Mouse (Mus musculus): Measurements from ENCODE around the gene Ptpn13. TPM values are rescaled to one million over a fixed set of nuclear protein-coding genes. Genes with fewer than 3 reads are reported as not detected.

The Ptpn13 gene
- polyA plus RNA-seq, 1 experiment, result 11.4 TPM

GRCm38 (mm10) chr5:103420568-103420967 is 4.4 kb upstream of the Ptpn13 start:
- no peak for DNase-seq (ENCODE audit: extremely low spot score in 1 of 2, low spot score in 1 of 2)

- no peak for DNase-seq (ENCODE audit: extremely low spot score in 1 of 2, low spot score in 1 of 2)
Measured at GRCm38 (mm10) chr5:103422609-103423008, 2.4 kb upstream of the Ptpn13 start.

- no peak for DNase-seq (ENCODE audit: extremely low spot score in 1 of 2, low spot score in 1 of 2)
Measured at GRCm38 (mm10) chr5:103423305-103423926, 1.6 kb upstream of the Ptpn13 start.

- no peak for DNase-seq (ENCODE audit: extremely low spot score in 1 of 2, low spot score in 1 of 2)
Measured at GRCm38 (mm10) chr5:103423927-103424315, 1.1 kb upstream of the Ptpn13 start.

GRCm38 (mm10) chr5:103425363-103426031 is 505 bp downstream of the Ptpn13 start:
- DNase-seq (ENCODE audit: extremely low spot score in 1 of 2, low spot score in 1 of 2), result no peak

- no peak for DNase-seq (ENCODE audit: extremely low spot score in 1 of 2, low spot score in 1 of 2)
Measured at GRCm38 (mm10) chr5:103426250-103426649, 1.3 kb downstream of the Ptpn13 start.

GRCm38 (mm10) chr5:103430986-103431385 is 6.0 kb downstream of the Ptpn13 start:
- no peak for DNase-seq (ENCODE audit: extremely low spot score in 1 of 2, low spot score in 1 of 2)

GRCm38 (mm10) chr5:103431479-103431878 is 6.5 kb downstream of the Ptpn13 start:
- no peak for DNase-seq (ENCODE audit: extremely low spot score in 1 of 2, low spot score in 1 of 2)

- no peak for DNase-seq (ENCODE audit: extremely low spot score in 1 of 2, low spot score in 1 of 2)
Measured at GRCm38 (mm10) chr5:103436039-103436944, 11.3 kb downstream of the Ptpn13 start.

- no peak for DNase-seq (ENCODE audit: extremely low spot score in 1 of 2, low spot score in 1 of 2)
Measured at GRCm38 (mm10) chr5:103437714-103438113, 12.7 kb downstream of the Ptpn13 start.

GRCm38 (mm10) chr5:103439171-103439570 is 14.2 kb downstream of the Ptpn13 start:
- no peak for DNase-seq (ENCODE audit: extremely low spot score in 1 of 2, low spot score in 1 of 2)

- DNase-seq (ENCODE audit: extremely low spot score in 1 of 2, low spot score in 1 of 2), result no peak
Measured at GRCm38 (mm10) chr5:103440418-103441276, 15.7 kb downstream of the Ptpn13 start.

GRCm38 (mm10) chr5:103441706-103442105 is 16.7 kb downstream of the Ptpn13 start:
- no peak for DNase-seq (ENCODE audit: extremely low spot score in 1 of 2, low spot score in 1 of 2)

- no peak for DNase-seq (ENCODE audit: extremely low spot score in 1 of 2, low spot score in 1 of 2)
Measured at GRCm38 (mm10) chr5:103442269-103442688, 17.3 kb downstream of the Ptpn13 start.

GRCm38 (mm10) chr5:103442921-103443320 is 17.9 kb downstream of the Ptpn13 start:
- DNase-seq (ENCODE audit: extremely low spot score in 1 of 2, low spot score in 1 of 2), result no peak

GRCm38 (mm10) chr5:103445383-103445782 is 20.4 kb downstream of the Ptpn13 start:
- no peak for DNase-seq (ENCODE audit: extremely low spot score in 1 of 2, low spot score in 1 of 2)

GRCm38 (mm10) chr5:103447806-103448416 is 22.9 kb downstream of the Ptpn13 start:
- DNase-seq (ENCODE audit: extremely low spot score in 1 of 2, low spot score in 1 of 2), result no peak

GRCm38 (mm10) chr5:103448470-103448869 is 23.5 kb downstream of the Ptpn13 start:
- no peak for DNase-seq (ENCODE audit: extremely low spot score in 1 of 2, low spot score in 1 of 2)

GRCm38 (mm10) chr5:103450663-103451062 is 25.7 kb downstream of the Ptpn13 start:
- no peak for DNase-seq (ENCODE audit: extremely low spot score in 1 of 2, low spot score in 1 of 2)
